Mouse (Mus musculus) liver, adult (tissue): Measurements from ENCODE around the gene Fam104a.

Source experiments
- GATA4 ChIP-seq: IDR thresholded peaks from 2 replicates; pipeline ENCODE4 v1.6.1; 2014; ENCODE audit warnings: mild to moderate bottlenecking, low read length; ENCODE audit not compliant: insufficient replicate concordance

The Fam104a gene

DNA sequence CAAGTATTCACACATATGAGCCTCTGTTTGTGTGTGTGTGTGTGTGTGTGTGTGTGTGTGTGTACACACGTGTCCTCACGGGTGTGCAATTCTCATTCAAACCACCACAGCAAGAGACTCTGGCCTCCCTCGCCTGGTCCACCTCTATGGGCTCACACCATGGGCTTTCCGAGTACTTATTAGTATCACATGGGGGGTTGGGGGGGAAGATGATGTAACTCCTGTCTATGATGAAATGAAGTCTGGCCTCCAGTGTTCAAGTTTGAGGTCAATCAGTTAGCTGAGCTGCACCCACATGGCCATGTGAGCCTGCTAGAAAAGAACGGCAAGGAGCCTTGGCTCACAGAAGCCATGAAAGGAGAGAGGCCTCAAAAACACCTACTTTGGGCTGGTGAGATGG, 50.6 kb downstream of the Fam104a start:
- TF ChIP-seq GATA4, result no peak

DNA sequence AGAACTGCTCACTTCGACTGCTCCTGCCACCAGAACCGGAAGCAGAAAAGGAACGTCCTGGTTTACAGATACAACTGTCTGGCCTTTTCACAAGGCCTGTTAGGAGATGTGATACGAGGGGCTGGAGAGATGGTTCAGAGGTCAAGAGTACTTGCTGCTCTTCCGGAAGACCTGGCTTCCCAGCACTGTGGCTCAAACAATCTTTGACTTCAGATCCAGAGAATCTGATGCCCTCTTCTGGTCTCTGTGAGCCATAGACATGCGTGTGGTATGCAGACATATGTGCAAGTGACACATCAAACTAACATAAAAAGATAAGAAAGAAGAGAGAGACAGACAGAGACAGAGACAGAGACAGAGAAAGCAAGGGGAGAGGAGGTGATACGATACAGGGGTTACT, 51.7 kb downstream of the Fam104a start:
- TF ChIP-seq GATA4, result no peak

DNA sequence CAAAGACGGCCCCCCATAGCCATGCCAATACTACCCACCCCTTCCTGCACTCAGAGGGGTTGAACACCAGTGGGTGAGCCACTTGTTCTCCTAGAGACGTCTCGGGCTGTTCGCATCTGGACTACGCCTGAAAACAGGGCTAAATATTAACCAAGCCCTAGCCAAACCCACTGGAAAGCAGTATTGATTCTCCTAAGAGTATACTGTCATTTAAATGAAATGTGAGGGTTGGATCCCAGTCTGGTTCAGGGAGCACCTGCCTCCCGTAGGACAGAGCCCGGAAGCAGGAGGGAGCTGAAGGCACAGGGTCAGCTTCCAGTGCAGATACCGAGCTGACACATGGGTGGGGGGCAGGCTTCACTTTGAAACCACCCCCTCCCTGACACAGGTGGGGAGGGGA, 52.1 kb downstream of the Fam104a start:
- TF ChIP-seq GATA4, result no peak

DNA sequence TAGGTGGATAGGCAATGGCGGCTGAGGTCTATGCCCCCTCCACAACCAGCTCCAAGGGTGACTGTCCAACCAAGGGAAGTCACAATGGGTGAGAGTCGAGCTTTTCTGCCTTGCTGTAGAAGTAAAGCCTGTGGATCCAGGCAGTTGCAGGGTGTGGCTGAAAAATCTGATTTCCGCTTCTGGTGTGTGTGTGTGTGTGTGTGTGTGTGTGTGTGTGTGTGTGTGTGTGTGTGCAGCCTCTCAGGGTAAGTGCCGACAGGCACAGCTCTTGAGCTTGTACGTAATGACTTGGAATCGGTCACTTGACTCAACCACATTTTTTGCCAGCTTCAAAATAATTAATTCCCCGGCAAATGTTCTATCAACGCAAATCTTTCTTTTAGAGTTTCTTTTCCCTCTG, 52.7 kb downstream of the Fam104a start:
- TF ChIP-seq GATA4, result no peak

DNA sequence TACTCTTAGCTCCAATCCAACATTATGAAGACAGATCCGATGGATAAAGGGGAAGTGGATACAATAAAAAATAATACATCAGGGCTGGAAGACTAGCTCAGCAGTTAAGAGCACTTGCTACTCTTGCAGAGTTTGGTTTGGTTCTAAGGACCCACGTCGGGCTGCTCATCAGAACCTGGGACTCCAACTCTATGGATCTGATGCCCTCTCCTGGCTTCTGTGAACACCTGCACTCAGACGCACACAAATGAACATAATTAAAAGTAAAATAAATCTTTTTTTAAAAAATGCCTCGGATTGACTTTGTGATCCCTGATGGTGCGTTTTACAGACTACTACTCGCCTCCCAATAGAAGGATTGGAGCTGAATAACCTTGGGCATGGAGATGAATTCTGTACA, 53.3 kb downstream of the Fam104a start:
- no peak for TF ChIP-seq GATA4

DNA sequence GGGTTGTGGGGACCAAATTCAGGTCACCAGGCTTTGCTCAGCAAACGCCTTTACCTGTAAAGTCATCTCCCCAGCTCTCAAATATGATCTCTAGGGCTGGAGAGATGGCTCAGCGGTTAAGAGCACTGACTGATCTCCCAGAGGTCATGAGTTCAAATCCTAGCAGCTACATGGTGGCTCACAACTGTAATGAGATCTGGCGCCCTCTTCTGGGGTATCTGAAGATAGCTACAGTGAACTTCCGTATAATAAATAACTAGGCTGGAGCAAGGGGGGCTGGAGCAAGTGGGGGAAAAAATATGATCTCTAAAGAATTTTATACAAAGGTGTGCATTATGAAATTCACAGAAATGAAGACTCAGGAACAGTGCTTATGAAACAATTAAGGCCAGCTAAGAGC, 56.2 kb downstream of the Fam104a start:
- no peak for TF ChIP-seq GATA4

DNA sequence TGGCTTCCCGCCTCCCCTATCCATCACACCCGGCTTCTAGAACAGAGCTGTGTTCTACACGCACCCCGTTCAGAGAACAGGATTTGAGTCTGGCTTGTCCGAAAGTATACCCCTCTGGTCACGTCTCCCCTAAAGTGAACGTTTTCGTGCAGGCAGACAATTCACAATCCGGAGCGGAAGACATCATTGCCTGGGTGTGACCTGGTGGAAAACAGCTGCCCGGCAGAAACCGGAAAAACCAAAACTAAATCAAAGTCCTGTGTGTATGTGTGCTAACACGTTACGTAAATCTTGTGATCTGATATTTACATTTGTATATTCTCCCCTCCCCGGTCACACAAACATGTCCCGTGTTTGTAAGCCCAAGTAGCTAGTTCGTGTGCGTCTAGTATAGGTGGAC, 58.5 kb downstream of the Fam104a start:
- no peak for TF ChIP-seq GATA4

DNA sequence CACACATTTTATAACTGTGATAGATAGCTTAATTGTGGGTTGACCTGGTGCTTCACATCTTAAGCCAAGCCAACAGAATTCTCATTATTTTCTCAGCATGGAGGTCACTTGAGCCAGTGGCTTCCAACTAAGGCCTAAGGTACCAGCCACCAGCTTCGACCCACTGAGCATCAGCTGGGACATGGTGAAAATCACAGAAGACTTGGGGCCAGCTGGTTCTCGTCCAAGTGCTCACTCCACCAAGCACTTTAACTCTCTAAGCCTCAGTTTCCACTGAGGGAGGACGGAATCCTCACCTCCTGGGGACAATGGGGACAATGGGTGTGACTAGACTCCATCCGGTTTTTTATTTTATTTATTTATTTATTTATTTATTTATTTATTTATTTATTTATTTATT, 61.9 kb downstream of the Fam104a start:
- no peak for TF ChIP-seq GATA4

DNA sequence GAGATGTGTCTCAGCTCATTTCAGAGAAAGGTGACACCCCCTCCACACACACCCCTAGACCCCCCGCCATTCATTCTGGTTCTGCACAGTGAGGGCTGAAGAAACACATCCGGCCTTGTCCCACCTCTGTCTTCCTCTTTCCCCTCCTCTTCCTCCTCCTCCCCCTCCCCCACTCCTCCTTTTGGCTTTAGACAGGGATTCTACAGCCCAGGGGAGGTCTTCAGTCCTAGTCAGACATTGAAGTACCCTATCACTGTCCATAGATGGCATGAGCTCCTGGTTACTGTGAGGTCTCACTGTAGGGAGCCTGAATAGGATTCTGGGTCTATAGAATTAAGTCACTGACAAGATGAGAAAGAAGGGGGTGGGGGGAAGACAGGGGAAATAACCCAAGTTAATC, 63.0 kb downstream of the Fam104a start:
- no peak for TF ChIP-seq GATA4

DNA sequence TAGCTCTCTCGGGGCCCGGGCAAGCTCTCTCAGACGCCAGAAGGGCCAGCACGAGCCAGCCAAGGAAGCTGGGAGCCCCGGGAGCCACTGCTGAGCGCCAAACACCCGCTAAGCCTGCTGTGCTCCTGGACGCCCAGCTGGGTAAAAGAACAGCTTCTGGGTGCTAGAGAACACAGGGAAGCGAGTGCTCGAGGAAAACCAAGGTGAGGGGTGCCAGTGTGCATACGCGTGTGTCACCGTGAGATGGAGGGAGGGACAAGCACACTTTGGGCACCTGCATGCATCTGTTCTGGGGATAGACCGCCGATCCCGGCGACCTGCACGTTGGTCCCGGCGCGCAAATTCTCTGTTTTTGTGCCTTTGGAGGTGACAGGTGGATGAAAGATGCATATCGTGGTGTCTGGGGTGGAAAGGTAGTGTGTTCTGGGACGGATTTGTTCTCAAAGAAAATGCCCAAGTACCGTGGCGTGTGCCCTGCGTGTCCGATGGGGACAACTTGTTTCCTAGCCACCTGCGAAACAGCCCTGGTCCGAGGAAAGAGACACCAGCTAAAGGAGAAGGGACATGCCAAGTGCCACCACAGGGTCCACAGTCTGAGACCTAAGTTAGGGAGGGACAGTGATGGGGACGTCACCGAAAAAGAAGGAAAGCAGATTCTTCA, 64.4 kb downstream of the Fam104a start:
- TF ChIP-seq GATA4, result no peak

DNA sequence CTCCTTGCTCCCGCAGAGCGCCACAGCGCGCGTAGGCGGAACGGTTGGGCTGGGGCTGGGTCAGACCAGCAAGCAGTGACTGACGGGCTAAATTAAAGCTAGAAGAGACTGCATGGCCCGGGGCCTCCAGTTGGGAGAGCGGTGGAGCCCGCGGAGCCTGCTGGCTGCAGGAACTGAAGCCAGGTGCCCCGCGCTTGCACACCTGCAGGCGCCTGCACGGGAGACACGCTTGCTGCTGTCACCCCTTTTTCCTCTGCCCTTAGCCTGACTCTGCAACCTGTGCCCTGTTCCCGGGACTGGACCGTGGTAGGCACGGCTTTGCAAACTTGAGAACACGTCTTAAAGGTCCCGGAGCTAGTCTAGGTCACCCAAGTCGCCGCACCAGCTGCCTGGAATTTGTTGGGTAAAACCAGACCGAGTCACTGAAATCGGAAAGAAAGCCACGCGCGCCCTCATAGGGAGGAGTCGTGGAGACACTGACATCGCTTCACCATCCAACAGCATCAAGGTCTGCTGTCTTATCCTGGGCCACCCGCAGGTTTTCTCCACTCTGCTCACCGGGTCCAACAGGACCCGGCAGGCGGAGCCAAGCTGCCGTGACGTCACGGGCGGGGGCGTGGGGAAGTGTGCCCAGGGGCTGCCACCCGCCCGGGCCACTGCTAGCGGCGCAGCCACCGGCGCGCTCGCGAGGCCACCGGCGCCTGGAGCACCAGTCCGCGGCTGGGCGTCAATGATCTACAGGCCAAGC, 65.1 kb downstream of the Fam104a start, which contains the start of gene Sstr2:
Gene Sstr2 (plus strand): TSS at position 671 of the 748 bp plus-strand sequence.
- no peak for TF ChIP-seq GATA4

DNA sequence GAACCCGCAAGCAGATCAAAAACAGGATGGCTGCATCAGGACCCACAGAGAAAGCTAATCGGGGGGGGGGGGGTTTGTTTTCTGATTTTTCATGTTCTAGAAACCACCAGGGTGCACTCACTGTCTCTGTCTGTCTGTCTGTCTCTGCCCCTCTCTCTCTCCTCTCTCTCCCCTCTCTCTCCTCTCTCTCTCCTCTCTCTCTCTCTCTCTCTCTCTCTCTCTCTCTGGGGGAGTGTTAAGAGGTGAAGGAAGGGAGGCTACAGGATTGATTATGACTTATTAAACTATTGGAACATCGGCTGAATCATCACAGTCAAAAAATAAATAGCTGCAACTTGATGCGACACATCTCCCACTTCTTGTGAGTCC, 65.7 kb downstream of the Fam104a start:
- TF ChIP-seq GATA4, result no peak

DNA sequence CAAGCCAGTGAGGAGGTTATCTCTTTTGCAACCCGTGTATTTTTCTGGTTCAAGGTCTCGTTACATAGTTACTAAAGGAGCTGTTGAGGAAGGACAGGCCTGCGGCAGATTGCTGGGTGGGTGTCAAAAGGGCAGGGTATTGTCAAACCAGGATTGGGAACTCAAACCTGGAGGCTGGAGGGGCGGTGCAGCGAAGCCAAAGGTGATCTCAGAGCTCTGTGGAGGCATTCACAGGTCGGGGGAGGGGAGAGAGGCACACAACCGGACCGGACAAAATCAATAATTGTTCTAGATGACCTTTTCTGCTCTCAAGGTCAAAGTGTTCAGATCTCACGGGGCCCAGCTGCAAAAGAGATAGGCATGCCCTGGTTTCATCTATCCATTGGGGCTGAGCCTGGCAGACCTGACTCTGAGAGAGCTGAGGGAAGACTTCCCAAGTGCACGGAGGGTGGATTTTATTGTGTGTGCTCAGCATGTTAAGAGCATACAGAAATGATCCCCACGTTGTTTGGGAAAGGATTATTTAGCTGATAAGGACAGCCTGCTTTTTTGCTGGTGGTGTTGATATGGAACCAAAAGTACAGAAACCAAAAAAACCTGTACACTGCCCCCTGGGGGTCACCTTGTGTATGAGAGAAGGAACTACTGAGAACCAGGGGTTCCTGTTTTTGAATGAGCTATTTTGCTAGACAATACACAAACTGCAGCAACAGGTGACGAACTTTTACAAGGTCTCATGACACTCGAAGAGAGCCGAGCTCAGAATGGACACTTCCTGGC, 66.6 kb downstream of the Fam104a start:
- TF ChIP-seq GATA4, result peak; percentile 35; the same call in 1 of the 2 replicates

DNA sequence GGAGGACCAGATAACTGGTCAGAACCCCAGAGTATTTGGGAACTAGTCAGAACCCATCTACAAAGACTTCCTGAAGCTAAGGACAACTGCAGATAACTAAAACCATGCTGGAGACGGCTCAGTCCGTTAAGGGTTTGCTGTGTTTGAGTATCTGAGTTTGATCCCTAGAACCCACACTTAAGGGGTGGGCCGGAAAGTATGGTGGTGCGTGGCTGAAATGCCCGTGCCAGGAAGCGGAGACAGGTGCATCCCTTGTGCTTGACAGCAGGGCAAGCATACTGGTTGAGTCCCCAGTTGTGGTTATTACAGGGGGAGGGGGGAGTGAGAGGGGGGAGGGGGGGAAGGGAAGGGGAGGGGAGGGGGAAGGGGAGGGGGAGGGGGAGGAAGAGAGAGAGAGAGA, 69.5 kb downstream of the Fam104a start:
- TF ChIP-seq GATA4, result no peak

DNA sequence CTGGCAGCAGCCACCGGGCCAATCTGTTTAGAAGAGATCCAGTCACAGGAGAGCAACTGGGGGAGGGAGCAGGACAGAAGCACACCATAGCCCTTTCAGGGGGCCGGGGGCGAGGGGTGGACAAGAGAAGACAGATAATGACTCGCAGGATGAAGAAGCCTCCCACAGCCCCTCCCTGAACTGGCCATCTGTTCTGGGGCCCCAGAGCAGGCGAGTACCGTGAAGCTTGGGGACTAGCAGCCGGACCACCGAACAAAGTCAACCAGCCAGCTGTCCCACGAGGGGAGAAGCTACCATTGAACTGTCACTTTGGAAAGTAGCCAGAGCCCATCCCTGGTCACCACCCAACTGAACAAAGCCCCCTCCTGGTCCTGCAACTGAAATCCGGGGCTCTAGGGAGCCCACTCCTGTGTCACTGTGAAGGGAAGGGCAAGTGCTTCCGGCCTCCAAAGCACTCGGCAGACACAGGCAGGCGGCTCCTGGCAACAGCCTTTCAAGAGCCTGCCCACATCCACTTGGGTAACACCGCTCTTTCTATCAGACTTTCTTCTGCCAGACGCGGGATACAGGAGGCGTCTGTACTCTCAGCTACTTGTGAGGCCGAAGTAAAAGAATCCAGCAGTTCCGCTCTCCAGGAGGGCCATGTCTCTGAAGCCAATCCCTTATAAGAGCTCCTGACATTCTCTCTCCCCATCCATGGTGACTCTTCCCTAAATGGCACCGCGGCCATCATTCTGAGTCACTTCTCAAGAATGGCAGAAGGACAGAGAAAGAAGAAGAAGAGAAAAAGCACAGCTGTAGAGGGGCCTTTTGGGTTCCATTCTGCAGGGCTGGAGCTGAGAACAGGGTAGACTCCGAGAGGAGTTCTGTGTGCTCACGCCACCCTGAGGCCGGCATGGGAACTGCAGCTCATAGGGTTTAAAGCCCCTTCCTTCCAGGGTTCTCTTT, 72.0 kb downstream of the Fam104a start:
- TF ChIP-seq GATA4, result no peak
